Mouse (Mus musculus): Measurements from ENCODE around the gene Samhd1. TPM values are rescaled to one million over a fixed set of nuclear protein-coding genes. Genes with fewer than 3 reads are reported as not detected.

Samhd1 gene
- 14.9 TPM for polyA plus RNA-seq (2015; fragmentation: Illumina TruSeq; extraction: RNeasy Lipid Tissue Mini Kit (QIAGEN cat#74804); ENCODE audit: low read depth, low replicate concordance)

DNA sequence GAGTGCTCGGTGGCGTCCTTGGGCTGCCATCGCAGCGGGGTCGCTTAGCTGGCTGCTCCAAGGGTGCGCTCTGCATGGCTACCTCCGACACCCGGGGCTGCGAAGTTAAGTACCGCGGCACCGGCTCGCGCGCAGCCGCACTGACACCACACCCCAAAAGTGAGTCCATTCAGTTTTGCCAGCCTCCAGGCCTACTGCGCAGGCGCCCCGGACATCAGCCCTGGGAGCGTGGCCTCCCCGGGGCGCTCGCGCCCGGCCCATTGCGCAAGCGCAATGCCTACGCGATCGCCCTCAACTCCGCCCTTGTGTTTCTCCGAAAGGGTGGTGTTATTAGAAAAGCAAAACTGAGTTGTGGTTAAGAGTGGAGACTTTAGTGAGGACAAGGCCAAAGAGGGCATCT, at the start of gene Samhd1:
TSS of gene Samhd1 (minus strand) at position 252 of the 400 bp plus-strand sequence.

DNA sequence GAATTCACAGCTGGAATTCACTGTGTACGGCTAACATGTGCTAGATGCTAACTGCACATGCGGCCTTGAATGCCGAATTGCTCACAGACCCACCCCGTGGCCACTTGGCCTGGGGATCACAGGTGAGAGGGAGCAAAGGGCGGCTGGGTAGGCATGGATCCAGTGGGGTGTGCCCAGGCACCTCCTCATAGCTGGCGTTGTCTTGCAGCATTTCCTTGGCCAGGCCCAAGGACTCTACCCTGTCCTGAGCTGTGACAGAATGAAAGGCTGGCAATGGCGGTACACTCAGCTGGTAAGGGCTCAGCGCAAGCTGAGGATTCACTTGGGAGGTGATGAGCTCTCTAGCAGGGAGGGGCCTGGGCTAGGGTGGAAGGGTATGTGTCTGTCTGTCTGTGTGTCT, 48.3 kb downstream of the Samhd1 start, which contains the start of gene Tldc2:
TSS of gene Tldc2 (plus strand) at position 260 of the 400 bp plus-strand sequence.

DNA sequence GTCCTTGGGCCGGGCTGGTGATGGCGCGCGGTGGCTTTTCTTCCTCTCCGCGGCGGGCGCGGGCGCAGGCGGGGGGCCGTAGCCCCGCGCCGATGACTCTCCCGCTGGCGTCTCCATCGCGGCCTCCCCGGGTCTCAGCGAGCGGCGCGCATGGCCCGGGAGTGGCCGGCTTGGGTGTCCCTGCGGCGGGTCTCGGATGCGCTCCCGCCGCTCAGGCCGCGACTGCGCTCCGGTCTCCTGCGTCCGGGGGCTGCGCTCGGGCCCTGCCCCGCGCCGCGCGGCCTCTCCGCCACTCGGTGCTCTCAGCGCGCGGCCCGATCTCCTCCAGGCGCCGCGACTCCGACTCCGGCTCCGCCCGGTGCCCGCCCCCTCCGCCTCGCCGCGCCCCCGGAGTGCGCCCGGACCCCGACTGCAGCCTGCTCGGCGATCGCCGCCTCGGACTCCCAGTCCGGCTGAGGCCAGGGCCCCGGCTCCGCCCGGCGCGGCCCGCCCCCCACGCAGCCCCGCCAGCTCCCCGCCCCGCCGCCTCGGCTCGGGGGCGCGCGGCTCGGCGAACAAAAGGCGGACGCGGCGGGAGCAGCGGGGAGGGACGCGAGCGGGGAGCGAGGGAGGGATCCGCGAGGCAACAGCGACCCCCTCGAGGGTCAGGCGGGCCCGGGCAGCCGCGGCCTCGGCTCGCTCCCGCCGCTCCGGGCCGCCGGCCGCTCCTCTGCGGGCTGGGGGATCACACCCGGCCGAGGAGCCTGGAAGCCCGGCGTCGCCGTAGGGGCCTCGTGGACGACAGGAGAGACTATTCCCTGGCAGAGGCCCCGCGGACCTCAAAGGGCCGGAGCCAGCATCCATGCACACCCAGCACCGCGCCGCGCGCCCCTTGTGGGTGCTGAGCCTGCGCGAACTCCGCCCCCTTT, 56.0 kb downstream of the Samhd1 start, which contains the start of gene Soga1:
TSS of gene Soga1 (minus strand) at position 462 of the 908 bp plus-strand sequence.

Other genes starting within 250 kb of the Samhd1 start
- gene Sla2, start 248.1 kb downstream of the Samhd1 start, polyA plus RNA-seq (2015; fragmentation: Illumina TruSeq; extraction: RNeasy Lipid Tissue Mini Kit (QIAGEN cat#74804); ENCODE audit: low read depth, low replicate concordance): 0.55 TPM
- 503 TPM for gene Ndrg3, start 143.2 kb downstream of the Samhd1 start, polyA plus RNA-seq (2015; fragmentation: Illumina TruSeq; extraction: RNeasy Lipid Tissue Mini Kit (QIAGEN cat#74804); ENCODE audit: low read depth, low replicate concordance)
- 5.0 TPM for gene Dsn1, start 128.1 kb downstream of the Samhd1 start, polyA plus RNA-seq (2015; fragmentation: Illumina TruSeq; extraction: RNeasy Lipid Tissue Mini Kit (QIAGEN cat#74804); ENCODE audit: low read depth, low replicate concordance)
- 8.2 TPM for gene Soga1, start 56.0 kb downstream of the Samhd1 start, polyA plus RNA-seq (2015; fragmentation: Illumina TruSeq; extraction: RNeasy Lipid Tissue Mini Kit (QIAGEN cat#74804); ENCODE audit: low read depth, low replicate concordance)
- not detected for gene Tldc2, start 48.2 kb downstream of the Samhd1 start, polyA plus RNA-seq (2015; fragmentation: Illumina TruSeq; extraction: RNeasy Lipid Tissue Mini Kit (QIAGEN cat#74804); ENCODE audit: low read depth, low replicate concordance)
- 1.7 TPM for gene Rbl1, start 69.3 kb upstream of the Samhd1 start, polyA plus RNA-seq (2015; fragmentation: Illumina TruSeq; extraction: RNeasy Lipid Tissue Mini Kit (QIAGEN cat#74804); ENCODE audit: low read depth, low replicate concordance)
- gene Rpn2, start 143.8 kb upstream of the Samhd1 start, polyA plus RNA-seq (2015; fragmentation: Illumina TruSeq; extraction: RNeasy Lipid Tissue Mini Kit (QIAGEN cat#74804); ENCODE audit: low read depth, low replicate concordance): 113 TPM
- 0.37 TPM for gene Mroh8, start 144.3 kb upstream of the Samhd1 start, polyA plus RNA-seq (2015; fragmentation: Illumina TruSeq; extraction: RNeasy Lipid Tissue Mini Kit (QIAGEN cat#74804); ENCODE audit: low read depth, low replicate concordance)
- 1.3 TPM for gene Ghrh, start 212.2 kb upstream of the Samhd1 start, polyA plus RNA-seq (2015; fragmentation: Illumina TruSeq; extraction: RNeasy Lipid Tissue Mini Kit (QIAGEN cat#74804); ENCODE audit: low read depth, low replicate concordance)
- gene Manbal, start 232.3 kb upstream of the Samhd1 start, polyA plus RNA-seq (2015; fragmentation: Illumina TruSeq; extraction: RNeasy Lipid Tissue Mini Kit (QIAGEN cat#74804); ENCODE audit: low read depth, low replicate concordance): 82.5 TPM